Mouse (Mus musculus) testis, adult 2 months (tissue): Measurements from ENCODE around the gene Smagp. TPM values are rescaled to one million over a fixed set of nuclear protein-coding genes. Genes with fewer than 3 reads are reported as not detected.

Source experiments
- H3K27ac ChIP-seq: fragments of 200-500 bp; 2 replicates; pipeline ENCODE4 v1.5.1; 2012; ENCODE audit warnings: low read depth, low read length; ENCODE audit not compliant: control insufficient read depth, insufficient read depth
- H3K27me3 ChIP-seq: fragments of 200-500 bp; 2 replicates; pipeline ENCODE4 v1.6.1; 2012; ENCODE audit warnings: mild to moderate bottlenecking, low read length, moderate library complexity; ENCODE audit not compliant: control insufficient read depth, insufficient read depth
- H3K36me3 ChIP-seq: fragments of 200-500 bp; 2 replicates; pipeline ENCODE4 v1.6.1; 2012; ENCODE audit warnings: mild to moderate bottlenecking, low read length; ENCODE audit not compliant: control insufficient read depth, insufficient read depth
- H3K4me1 ChIP-seq: fragments of 200-500 bp; 2 replicates; pipeline ENCODE4 v1.6.1; 2012; ENCODE audit warnings: low read length; ENCODE audit not compliant: control insufficient read depth, insufficient read depth
- H3K4me3 ChIP-seq: fragments of 200-500 bp; 2 replicates; pipeline ENCODE4 v1.5.1; 2012; ENCODE audit warnings: low read depth, mild to moderate bottlenecking, low read length, moderate library complexity, mixed read lengths; ENCODE audit not compliant: control insufficient read depth
- CTCF ChIP-seq: fragments of 200-500 bp; IDR thresholded peaks from 2 replicates; pipeline ENCODE4 v1.5.1; 2012; ENCODE audit warnings: low read depth, mild to moderate bottlenecking, inconsistent platforms, low read length, moderate library complexity; ENCODE audit not compliant: control insufficient read depth, insufficient read depth, insufficient replicate concordance
- POLR2A ChIP-seq: fragments of 200-500 bp; IDR thresholded peaks from 2 replicates; pipeline ENCODE4 v1.6.1; 2012; ENCODE audit warnings: low read depth, mild to moderate bottlenecking, inconsistent platforms, low read length, moderate library complexity; ENCODE audit not compliant: control insufficient read depth
- polyA plus RNA-seq: library from polyadenylated mRNA; depleted of rRNA; stranded (reverse); fragments of >200 nt; gene quantifications from 2 replicates; pipeline ENCODE4 v1.2.3, GENCODE M21; 2012

The Smagp gene
- polyA plus RNA-seq, 1 experiment, result 3.6 TPM

GRCm38 (mm10) chr15:100600696-100601272 is 36.0 kb downstream of the Smagp start:
- Histone ChIP-seq H3K27me3 (no peaks in the 10 kb centered on the region), H3K36me3 (no peaks in the 10 kb centered on the region), H3K27ac (no peak overlapping the region), H3K4me3 (peak overlapping the region; percentile 71), H3K4me1 (peaks cover 20% of the 10 kb centered on the region)
- TF ChIP-seq CTCF, result no peak
- 0 out of 2 replicates have a peak, but pooled peaks have one; percentile 7 for TF ChIP-seq POLR2A

- no peaks in the 10 kb centered on the region for H3K36me3 ChIP-seq
- peaks cover 17% of the 10 kb centered on the region for H3K4me1 ChIP-seq
- H3K27me3 ChIP-seq, result no peaks in the 10 kb centered on the region
- no peak overlapping the region for H3K27ac ChIP-seq
- H3K4me3 ChIP-seq, result peak overlapping the region; percentile 71
- no peak for TF ChIP-seq CTCF
- 0 out of 2 replicates have a peak, but pooled peaks have one; percentile 10 for TF ChIP-seq POLR2A
Measured at GRCm38 (mm10) chr15:100600047-100600695, 36.6 kb downstream of the Smagp start.

GRCm38 (mm10) chr15:100599276-100600046 is 37.3 kb downstream of the Smagp start, which contains the start of gene Pou6f1:
Gene Pou6f1, minus strand, starts transcription at chr15:100599984.
- TF ChIP-seq CTCF (no peak), POLR2A (no peak)
- H3K27ac ChIP-seq, result no peak within 1 kb of the TSS
- peaks cover 17% of the 10 kb centered on the region for H3K4me1 ChIP-seq
- H3K36me3 ChIP-seq, result no peaks in the 10 kb centered on the region
- H3K27me3 ChIP-seq, result no peaks in the 10 kb centered on the region
- H3K4me3 ChIP-seq, result peak within 1 kb of the TSS; percentile 71

GRCm38 (mm10) chr15:100598883-100599275 is 37.9 kb downstream of the Smagp start:
- Histone ChIP-seq H3K4me3 (peak overlapping the region; percentile 64), H3K4me1 (peaks cover 17% of the 10 kb centered on the region), H3K27me3 (no peaks in the 10 kb centered on the region), H3K36me3 (no peaks in the 10 kb centered on the region), H3K27ac (no peak overlapping the region)
- TF ChIP-seq POLR2A, result no peak

DNA sequence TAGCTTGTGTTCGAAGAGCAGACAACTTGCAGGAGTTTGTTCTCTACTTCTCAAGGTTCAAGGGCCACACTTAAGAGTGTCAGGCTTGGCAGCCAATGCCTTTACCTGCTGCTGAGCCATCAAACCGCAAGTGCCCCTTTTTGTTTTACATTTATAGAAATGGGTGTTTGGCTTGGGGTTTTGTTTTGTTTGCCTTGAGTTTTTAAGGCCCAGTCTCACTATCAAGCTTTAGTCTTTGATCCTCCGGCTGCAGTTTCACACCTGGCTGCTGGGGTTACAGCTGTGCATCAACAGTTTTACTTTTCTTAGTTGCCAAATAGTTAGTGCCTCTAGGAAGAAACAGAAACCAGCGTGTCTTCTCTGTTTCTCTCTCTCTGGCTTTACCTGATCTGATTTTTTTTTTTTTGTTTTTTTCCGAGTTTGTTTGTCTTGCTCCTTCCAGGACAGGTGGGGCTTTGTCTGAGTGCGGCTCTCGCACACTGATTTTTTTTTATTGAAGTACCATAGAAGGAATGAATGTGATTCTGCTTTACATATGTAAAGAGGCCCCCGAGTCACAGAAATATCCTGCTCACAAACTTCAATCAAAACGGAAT is 38.4 kb downstream of the Smagp start:
- H3K4me3 ChIP-seq, result peak overlapping the region; percentile 64; the same call in 1 of the 2 replicates
- peaks cover 17% of the 10 kb centered on the region for H3K4me1 ChIP-seq
- no peak overlapping the region for H3K27ac ChIP-seq
- no peak for TF ChIP-seq POLR2A
- no peak for TF ChIP-seq CTCF
- H3K36me3 ChIP-seq, result no peaks in the 10 kb centered on the region
- H3K27me3 ChIP-seq, result no peaks in the 10 kb centered on the region

DNA sequence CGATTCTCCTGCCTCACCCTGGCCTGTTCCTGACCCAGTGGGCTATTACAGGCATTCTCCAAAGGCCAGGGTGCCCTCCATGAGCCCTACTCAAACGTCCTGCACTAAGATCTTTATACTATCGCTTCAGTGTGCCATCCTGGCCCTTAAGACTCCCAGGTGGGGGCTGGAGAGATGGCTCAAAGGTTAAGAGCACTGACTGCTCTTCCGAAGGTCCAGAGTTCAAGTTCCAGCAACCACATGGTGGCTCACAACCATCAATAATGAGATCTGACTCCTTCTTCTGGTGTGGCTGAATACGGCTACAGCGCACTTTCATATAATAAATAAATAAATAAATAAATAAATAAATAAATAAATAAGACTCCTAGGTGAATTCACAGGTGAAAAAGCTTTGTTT is 43.9 kb downstream of the Smagp start:
- Histone ChIP-seq H3K27me3 (no peaks in the 10 kb centered on the region), H3K4me3 (no peak overlapping the region), H3K27ac (no peak overlapping the region), H3K4me1 (no peaks in the 10 kb centered on the region), H3K36me3 (no peaks in the 10 kb centered on the region)
- TF ChIP-seq POLR2A (no peak), CTCF (no peak)

DNA sequence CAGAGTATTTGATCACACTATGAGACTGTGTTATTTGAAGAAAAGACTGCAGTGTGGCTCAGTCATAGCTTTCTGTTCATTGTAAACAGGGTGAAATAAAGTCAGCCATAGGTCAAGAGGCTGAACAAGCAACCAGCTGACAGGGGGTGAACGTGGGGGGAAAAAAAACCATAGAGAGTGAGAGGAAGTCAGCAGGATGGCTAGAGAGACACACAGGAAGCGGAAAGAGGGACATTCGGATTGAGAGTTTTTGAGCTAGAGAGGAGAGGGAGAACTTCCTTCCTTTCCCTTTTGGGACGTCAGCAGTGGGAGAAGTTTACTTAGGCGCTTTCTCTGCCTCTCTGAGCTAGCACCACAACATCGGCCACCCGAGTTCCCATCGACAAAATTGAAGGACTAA is 46.3 kb downstream of the Smagp start:
- no peak overlapping the region for H3K27ac ChIP-seq
- TF ChIP-seq CTCF, result no peak
- no peak for TF ChIP-seq POLR2A
- no peaks in the 10 kb centered on the region for H3K36me3 ChIP-seq
- H3K27me3 ChIP-seq, result no peaks in the 10 kb centered on the region
- H3K4me1 ChIP-seq, result no peaks in the 10 kb centered on the region
- H3K4me3 ChIP-seq, result no peak overlapping the region
